Mouse (Mus musculus): ENCODE results near the gene Fto. TPM values are rescaled to one million over a fixed set of nuclear protein-coding genes. Genes with fewer than 3 reads are reported as not detected.

Fto gene
- total RNA-seq (2018; cell fraction: chromatin; rRNA removed) = 100 to 1,000 TPM in 1 of 26 experiments, 10 to 100 TPM in 25; 19.9 to 101 (median 76.6) TPM
- 10 to 100 TPM; 23.8 to 34.2 (median 30.1) TPM for total RNA-seq (2018; cell fraction: cytosol; rRNA removed)
- 10 to 100 TPM; 23.1 to 82.9 (median 53.4) TPM for total RNA-seq (2018; cell fraction: nucleus; rRNA removed)
- 22.6 to 43.5 TPM (median 28.7 TPM) in 3 replicates for polyA plus RNA-seq (2018)

DNA sequence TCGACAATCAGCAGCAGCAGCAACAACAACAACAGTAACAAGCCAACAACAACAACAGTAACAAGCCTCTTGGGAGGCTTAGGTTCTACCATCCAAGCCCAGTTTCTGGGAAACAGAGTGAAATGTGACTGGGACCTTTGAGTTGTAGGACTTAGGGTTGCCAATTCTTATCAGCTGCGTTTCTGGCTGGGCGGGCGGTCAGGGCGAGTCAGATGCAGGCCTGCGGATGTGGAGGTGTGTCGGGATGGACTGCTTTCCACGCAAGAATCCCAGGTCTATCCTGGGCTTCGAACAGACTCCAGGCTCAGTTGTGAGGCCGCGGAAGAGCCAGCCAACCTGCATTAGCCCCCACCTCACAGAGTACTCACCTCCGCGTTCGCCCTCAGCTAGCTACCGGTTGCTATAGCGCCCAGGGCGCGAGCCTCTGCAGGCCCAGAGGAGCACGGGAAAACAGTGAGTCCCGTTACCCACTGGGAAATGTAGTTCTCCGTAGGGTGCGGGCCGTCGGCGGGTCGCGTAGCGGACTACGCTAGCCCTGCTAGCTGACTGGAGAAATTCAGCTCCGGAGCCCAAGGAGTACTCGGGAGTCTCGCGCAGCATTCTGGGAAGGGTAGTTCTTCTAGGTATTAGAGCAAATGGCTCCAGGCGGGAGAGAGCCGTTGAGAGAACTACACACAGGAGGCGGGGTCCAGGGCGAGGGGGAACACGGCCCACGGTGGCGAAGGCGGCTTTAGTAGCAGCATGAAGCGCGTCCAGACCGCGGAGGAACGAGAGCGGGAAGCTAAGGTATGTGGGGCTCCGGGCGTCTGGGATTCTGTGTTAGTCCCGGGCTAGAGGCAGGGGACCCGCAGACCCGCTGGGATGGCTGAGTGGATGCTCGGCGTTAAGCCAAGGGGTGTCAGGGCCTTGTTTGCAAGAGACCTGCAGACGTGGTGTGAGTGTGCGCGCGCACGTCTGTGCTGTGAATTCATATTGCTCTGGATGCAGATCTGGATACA lies at the start of gene Fto, which contains the start of gene Rpgrip1l:
Fto (plus strand) TSS at position 691 of the 998 bp plus-strand sequence.
Rpgrip1l (minus strand) TSS at position 428 of the 998 bp plus-strand sequence.
- peaks cover 47% of the 10 kb centered on the region for H3K79me2 ChIP-seq (ENCODE audit: inconsistent target)
- H3K36me3 ChIP-seq (ENCODE audit: inconsistent target) = no peaks in the 10 kb centered on the region
- peak within 1 kb of the TSS; percentile 73 for H3K27ac ChIP-seq
- WGBS (ENCODE audit: missing documents) = under 1% methylated on average over 59 of the region's 59 CpGs
- H3K4me3 ChIP-seq (ENCODE audit: inconsistent target) = peak within 1 kb of the TSS; percentile 84

GRCm38 (mm10) chr8:91263939-91264338 lies 49.4 kb upstream of the Fto start:
- Histone ChIP-seq H3K79me2 (ENCODE audit: inconsistent target) (no peaks in the 10 kb centered on the region), H3K27ac (no peak overlapping the region), H3K4me3 (ENCODE audit: inconsistent target) (no peak overlapping the region), H3K36me3 (ENCODE audit: inconsistent target) (no peaks in the 10 kb centered on the region)
- WGBS (ENCODE audit: missing documents) = 100% methylated on average over 3 of the region's 3 CpGs

GRCm38 (mm10) chr8:91264564-91264963 lies 48.8 kb upstream of the Fto start:
- Histone ChIP-seq H3K4me3 (ENCODE audit: inconsistent target) (no peak overlapping the region), H3K79me2 (ENCODE audit: inconsistent target) (no peaks in the 10 kb centered on the region), H3K36me3 (ENCODE audit: inconsistent target) (no peaks in the 10 kb centered on the region), H3K27ac (no peak overlapping the region)

- Histone ChIP-seq H3K27ac (no peak overlapping the region), H3K79me2 (ENCODE audit: inconsistent target) (no peaks in the 10 kb centered on the region), H3K36me3 (ENCODE audit: inconsistent target) (no peaks in the 10 kb centered on the region), H3K4me3 (ENCODE audit: inconsistent target) (no peak overlapping the region)
- 52% methylated on average over 2 of the region's 2 CpGs for WGBS (ENCODE audit: missing documents)
Measured at GRCm38 (mm10) chr8:91269374-91269958, 43.9 kb upstream of the Fto start.

- no peaks in the 10 kb centered on the region for H3K79me2 ChIP-seq (ENCODE audit: inconsistent target)
- WGBS (ENCODE audit: missing documents) = 97% methylated on average over 5 of the region's 5 CpGs
- no peaks in the 10 kb centered on the region for H3K36me3 ChIP-seq (ENCODE audit: inconsistent target)
- no peak overlapping the region for H3K4me3 ChIP-seq (ENCODE audit: inconsistent target)
- no peak overlapping the region for H3K27ac ChIP-seq
Measured at GRCm38 (mm10) chr8:91273493-91273892, 39.8 kb upstream of the Fto start.

GRCm38 (mm10) chr8:91276337-91276736 lies 37.0 kb upstream of the Fto start:
- H3K36me3 ChIP-seq (ENCODE audit: inconsistent target) = no peaks in the 10 kb centered on the region
- H3K27ac ChIP-seq = no peak overlapping the region
- H3K79me2 ChIP-seq (ENCODE audit: inconsistent target) = no peaks in the 10 kb centered on the region
- H3K4me3 ChIP-seq (ENCODE audit: inconsistent target) = no peak overlapping the region
- WGBS (ENCODE audit: missing documents) = 100% methylated on average over 2 of the region's 2 CpGs

DNA sequence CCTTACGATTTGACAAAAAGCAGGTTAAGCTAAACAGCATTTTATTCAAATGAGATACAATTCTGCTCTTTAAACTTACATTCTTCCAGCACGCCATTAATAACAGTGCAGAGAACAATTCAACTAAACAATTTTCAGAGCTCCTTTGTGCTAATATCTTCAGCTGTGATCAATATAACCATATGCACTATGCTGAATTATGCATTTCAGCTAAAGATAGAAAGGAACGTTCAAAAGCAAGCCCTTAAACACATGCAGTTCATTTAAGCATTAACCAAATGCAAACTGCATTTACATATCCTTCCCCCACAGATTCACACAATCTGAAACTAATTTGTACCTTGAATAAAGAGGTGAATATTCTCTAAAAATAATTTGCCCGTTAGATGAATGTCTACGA lies 35.3 kb upstream of the Fto start:
- H3K79me2 ChIP-seq (ENCODE audit: inconsistent target) = no peaks in the 10 kb centered on the region
- H3K36me3 ChIP-seq (ENCODE audit: inconsistent target) = no peaks in the 10 kb centered on the region
- H3K27ac ChIP-seq = no peak overlapping the region
- 95% methylated on average over 5 of the region's 5 CpGs for WGBS (ENCODE audit: missing documents)
- H3K4me3 ChIP-seq (ENCODE audit: inconsistent target) = no peak overlapping the region

GRCm38 (mm10) chr8:91280467-91281212 lies 32.7 kb upstream of the Fto start:
- no peaks in the 10 kb centered on the region for H3K36me3 ChIP-seq (ENCODE audit: inconsistent target)
- no peak overlapping the region for H3K27ac ChIP-seq
- WGBS (ENCODE audit: missing documents) = 94% methylated on average over 10 of the region's 11 CpGs
- H3K4me3 ChIP-seq (ENCODE audit: inconsistent target) = no peak overlapping the region
- H3K79me2 ChIP-seq (ENCODE audit: inconsistent target) = no peaks in the 10 kb centered on the region

DNA sequence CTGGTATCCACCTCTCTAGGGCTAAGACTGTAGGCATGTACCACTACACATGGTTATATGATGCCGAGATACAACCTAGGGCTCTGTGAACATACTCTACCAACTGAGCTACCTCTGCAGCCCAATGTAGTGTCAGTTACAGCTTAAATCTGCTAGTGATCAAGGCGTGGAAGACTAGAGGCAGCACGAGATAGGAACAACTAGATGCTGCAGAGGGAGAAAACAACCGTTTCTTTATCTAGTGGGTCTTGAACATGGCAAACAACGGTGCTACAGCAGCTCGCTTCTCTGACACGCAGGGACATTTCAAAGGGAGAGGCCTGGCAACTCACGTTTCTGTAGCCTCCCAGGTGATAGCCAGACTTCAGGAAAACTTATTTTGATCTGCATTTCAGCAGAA lies 31.8 kb upstream of the Fto start:
- WGBS (ENCODE audit: missing documents) = 96% methylated on average over 8 of the region's 8 CpGs
- Histone ChIP-seq H3K36me3 (ENCODE audit: inconsistent target) (no peaks in the 10 kb centered on the region), H3K27ac (no peak overlapping the region), H3K79me2 (ENCODE audit: inconsistent target) (no peaks in the 10 kb centered on the region), H3K4me3 (ENCODE audit: inconsistent target) (no peak overlapping the region)

DNA sequence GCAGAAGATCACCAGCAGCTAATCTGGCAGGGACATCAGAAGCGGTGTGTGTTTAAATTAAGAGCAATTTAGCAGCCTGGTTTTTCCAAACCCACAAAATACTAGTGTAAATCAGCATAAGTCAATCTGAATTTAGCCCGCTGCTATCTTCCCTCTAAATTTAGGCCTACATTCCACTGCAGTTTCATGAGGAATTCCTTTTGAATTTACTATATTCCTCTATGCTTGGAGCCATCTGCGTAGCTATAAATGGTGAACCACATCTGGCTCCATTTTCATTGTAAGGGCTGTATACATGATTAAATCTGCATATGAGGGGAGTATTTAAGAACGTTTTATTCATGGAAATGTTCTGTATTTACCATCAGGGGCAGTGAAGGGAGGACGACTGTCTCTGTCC lies 30.7 kb upstream of the Fto start:
- whole genome bisulfite sequencing (ENCODE audit: missing documents) = 89% methylated on average over 5 of the region's 5 CpGs
- no peaks in the 10 kb centered on the region for H3K36me3 ChIP-seq (ENCODE audit: inconsistent target)
- no peaks in the 10 kb centered on the region for H3K79me2 ChIP-seq (ENCODE audit: inconsistent target)
- H3K4me3 ChIP-seq (ENCODE audit: inconsistent target) = no peak overlapping the region
- H3K27ac ChIP-seq = no peak overlapping the region

GRCm38 (mm10) chr8:91283815-91284214 lies 29.5 kb upstream of the Fto start:
- no peak overlapping the region for H3K27ac ChIP-seq
- H3K79me2 ChIP-seq (ENCODE audit: inconsistent target) = no peaks in the 10 kb centered on the region
- H3K4me3 ChIP-seq (ENCODE audit: inconsistent target) = no peak overlapping the region
- 100% methylated on average over 1 of the region's 1 CpGs for WGBS (ENCODE audit: missing documents)
- H3K36me3 ChIP-seq (ENCODE audit: inconsistent target) = no peaks in the 10 kb centered on the region

GRCm38 (mm10) chr8:91286237-91286636 lies 27.1 kb upstream of the Fto start:
- no peak overlapping the region for H3K27ac ChIP-seq
- H3K36me3 ChIP-seq (ENCODE audit: inconsistent target) = no peaks in the 10 kb centered on the region
- WGBS (ENCODE audit: missing documents) = 96% methylated on average over 8 of the region's 8 CpGs
- H3K79me2 ChIP-seq (ENCODE audit: inconsistent target) = no peaks in the 10 kb centered on the region
- no peak overlapping the region for H3K4me3 ChIP-seq (ENCODE audit: inconsistent target)

DNA sequence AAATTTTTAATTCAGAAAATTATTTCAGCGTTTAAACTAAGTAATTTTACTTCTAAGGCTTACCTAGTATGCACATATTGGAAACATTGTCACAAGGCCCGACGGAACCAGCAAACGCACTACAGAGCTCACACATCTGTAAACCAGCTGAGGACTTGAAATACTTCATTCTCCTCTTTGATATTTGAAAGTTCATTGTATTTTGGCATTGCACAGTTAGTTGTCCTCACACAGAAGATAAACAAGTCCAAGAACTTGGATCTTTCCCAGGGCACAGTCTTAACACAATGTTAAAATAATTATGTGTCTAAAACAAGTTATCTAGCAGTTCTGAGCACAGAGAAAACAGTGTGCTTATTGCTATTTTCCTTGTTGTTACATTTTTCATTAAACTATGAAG lies 22.7 kb upstream of the Fto start:
- no peak overlapping the region for H3K4me3 ChIP-seq (ENCODE audit: inconsistent target)
- no peaks in the 10 kb centered on the region for H3K79me2 ChIP-seq (ENCODE audit: inconsistent target)
- WGBS (ENCODE audit: missing documents) = 100% methylated on average over 4 of the region's 4 CpGs
- H3K36me3 ChIP-seq (ENCODE audit: inconsistent target) = no peaks in the 10 kb centered on the region
- no peak overlapping the region for H3K27ac ChIP-seq

GRCm38 (mm10) chr8:91295786-91296185 lies 17.5 kb upstream of the Fto start:
- Histone ChIP-seq H3K4me3 (ENCODE audit: inconsistent target) (no peak overlapping the region), H3K36me3 (ENCODE audit: inconsistent target) (0 out of 2 replicates have a peak, but pooled peaks cover 3% of the 10 kb centered on the region), H3K27ac (no peak overlapping the region), H3K79me2 (ENCODE audit: inconsistent target) (no peaks in the 10 kb centered on the region)
- 96% methylated on average over 4 of the region's 5 CpGs for WGBS (ENCODE audit: missing documents)
